Mouse (Mus musculus) T-helper 2 cell (primary cell): Measurements from ENCODE around the gene Hdac7.

Experiments used
- in situ Hi-C: fragments of 300-600 bp; cut with MboI, MseI; formaldehyde crosslinking; loops from one replicate; pipeline ENCODE4 v1.15.1; 2025; ENCODE audit warnings: high pct_unique_total_duplicates

Hdac7 gene

GRCm38 (mm10) chr15:97816199-97816994 is 27.9 kb downstream of the Hdac7 start:
- in situ Hi-C loops = loop anchor here (10.0 kb wide), 1 partner anchor 718 kb away; the partner anchor contains the start of gene Kansl2

GRCm38 (mm10) chr15:97815254-97815653 is 29.0 kb downstream of the Hdac7 start:
- in situ Hi-C loops = loop anchor here (10.0 kb wide), 1 partner anchor 720 kb away; the partner anchor contains the start of gene Kansl2

GRCm38 (mm10) chr15:97814703-97815102 is 29.6 kb downstream of the Hdac7 start:
- in situ Hi-C loops = loop anchor here (10.0 kb wide), 1 partner anchor 720 kb away; the partner anchor contains the start of gene Kansl2

- in situ Hi-C loops = loop anchor here (10.0 kb wide), 1 partner anchor 721 kb away; the partner anchor contains the start of gene Kansl2
Observed at GRCm38 (mm10) chr15:97813452-97814204, 30.7 kb downstream of the Hdac7 start.

- in situ Hi-C loops = loop anchor here (10.0 kb wide), 1 partner anchor 722 kb away; the partner anchor contains the start of gene Kansl2
Observed at GRCm38 (mm10) chr15:97812875-97813274, 31.4 kb downstream of the Hdac7 start.

GRCm38 (mm10) chr15:97812126-97812525 is 32.2 kb downstream of the Hdac7 start:
- in situ Hi-C loops = loop anchor here (10.0 kb wide), 1 partner anchor 723 kb away; the partner anchor contains the start of gene Kansl2

GRCm38 (mm10) chr15:97811307-97811706 is 33.0 kb downstream of the Hdac7 start:
- in situ Hi-C loops = loop anchor here (10.0 kb wide), 1 partner anchor 723 kb away; the partner anchor contains the start of gene Kansl2

GRCm38 (mm10) chr15:97810399-97810798 is 33.9 kb downstream of the Hdac7 start:
- in situ Hi-C loops = loop anchor here (10.0 kb wide), 1 partner anchor 724 kb away; the partner anchor contains the start of gene Kansl2

- in situ Hi-C loops = loop anchor here (10.0 kb wide), 1 partner anchor 725 kb away; the partner anchor contains the start of gene Kansl2
Observed at GRCm38 (mm10) chr15:97809942-97810341, 34.4 kb downstream of the Hdac7 start.

GRCm38 (mm10) chr15:97809206-97809605 is 35.1 kb downstream of the Hdac7 start:
- in situ Hi-C loops = no loop called here

- in situ Hi-C loops = no loop called here
Observed at GRCm38 (mm10) chr15:97808532-97808931, 35.8 kb downstream of the Hdac7 start.

- in situ Hi-C loops = no loop called here
Observed at GRCm38 (mm10) chr15:97807867-97808266, 36.4 kb downstream of the Hdac7 start.

- in situ Hi-C loops = no loop called here
Observed at GRCm38 (mm10) chr15:97802575-97802974, 41.7 kb downstream of the Hdac7 start.

- in situ Hi-C loops = no loop called here
Observed at GRCm38 (mm10) chr15:97801811-97802210, 42.5 kb downstream of the Hdac7 start.

- in situ Hi-C loops = no loop called here
Observed at GRCm38 (mm10) chr15:97800853-97801252, 43.4 kb downstream of the Hdac7 start.

GRCm38 (mm10) chr15:97799446-97799845 is 44.9 kb downstream of the Hdac7 start:
- in situ Hi-C loops = no loop called here

GRCm38 (mm10) chr15:97798134-97798533 is 46.2 kb downstream of the Hdac7 start:
- in situ Hi-C loops = no loop called here

GRCm38 (mm10) chr15:97796674-97797310 is 47.5 kb downstream of the Hdac7 start:
- in situ Hi-C loops = no loop called here

GRCm38 (mm10) chr15:97795559-97796235 is 48.6 kb downstream of the Hdac7 start:
- in situ Hi-C loops = no loop called here

- in situ Hi-C loops = loop anchor here (5.0 kb wide), 2 partner anchors 38 to 77 kb away; no protein-coding TSS in a partner anchor
Observed at GRCm38 (mm10) chr15:97794268-97794667, 50.0 kb downstream of the Hdac7 start.
